Mouse (Mus musculus) thymus, adult 18-20 months (tissue): ENCODE results near the gene Rheb.
"Not testable (repeated sequence)": the region's sequence is repeated elsewhere in the genome, so short reads cannot be mapped to it uniquely, and the experiment has no call there.

Experiments used
- DNase-seq, 2 experiments: peaks; one replicate each; pipeline ENCODE4 v3.0.0; 2022; ENCODE audit warnings: mixed read lengths in 2 of 2

The Rheb gene

DNA sequence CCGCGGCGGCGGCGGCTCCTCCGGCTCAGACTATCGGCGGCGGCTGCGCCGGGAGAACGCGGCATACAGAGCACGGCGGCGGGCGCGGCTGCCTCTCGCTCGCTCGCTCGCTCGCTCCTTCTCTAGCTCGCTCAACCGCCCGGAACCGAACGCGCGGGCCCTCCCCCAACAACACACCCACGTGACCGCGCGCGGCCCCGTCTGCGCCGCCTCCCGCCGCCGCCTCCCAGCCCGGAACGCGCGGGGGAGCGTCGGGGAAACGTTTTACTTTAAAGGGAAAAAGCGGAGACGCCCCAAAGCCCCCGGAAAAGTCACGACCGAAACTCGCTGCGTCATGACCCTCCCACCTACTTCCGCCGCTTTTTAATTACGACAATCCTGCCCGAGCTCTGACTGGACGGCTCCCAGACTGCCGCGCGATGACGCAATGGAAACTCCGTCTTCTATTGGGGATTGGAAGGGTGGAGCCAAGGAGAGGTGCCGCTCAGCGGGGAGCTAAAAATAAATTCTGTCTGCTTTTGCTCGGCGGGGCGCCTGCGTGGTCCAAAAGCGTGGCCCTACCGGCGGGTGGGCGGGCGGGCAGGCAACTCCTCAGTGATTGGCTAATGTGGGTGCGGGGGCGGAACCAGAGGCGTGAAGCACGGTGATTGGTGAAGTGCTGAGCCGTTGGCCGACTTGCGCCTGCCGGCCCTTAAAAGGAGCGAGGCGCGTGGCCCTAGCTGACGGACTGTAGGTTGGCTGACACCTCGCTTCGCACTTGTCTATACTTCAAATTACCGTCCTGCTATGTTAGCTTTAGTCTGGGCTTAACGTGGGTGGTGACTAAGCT, at the start of gene Rheb:
Gene Rheb, minus strand, starts transcription at position 351 of the 829 bp plus-strand sequence.
- peak; percentile 98 to 99 for DNase-seq

DNA sequence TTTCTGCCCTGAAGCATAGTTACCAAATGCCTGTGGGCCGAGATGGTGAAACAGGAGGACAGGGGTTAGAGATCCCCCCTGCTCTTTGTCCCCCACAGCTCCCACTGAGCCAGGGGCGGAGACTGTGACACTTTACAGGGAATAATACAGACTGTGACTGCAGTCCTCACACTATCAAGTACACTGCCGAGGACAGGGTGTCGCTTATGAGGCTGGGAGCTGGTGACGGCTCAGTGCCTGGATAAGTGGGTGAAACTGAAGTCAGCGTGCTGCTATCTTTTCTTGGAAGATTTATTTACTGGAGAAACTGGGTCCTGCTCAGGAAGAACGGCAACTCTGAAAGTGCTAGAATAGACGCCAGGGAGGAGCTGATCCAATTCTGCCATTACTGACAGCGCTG, 47.4 kb upstream of the Rheb start:
- DNase-seq, result no peak

DNA sequence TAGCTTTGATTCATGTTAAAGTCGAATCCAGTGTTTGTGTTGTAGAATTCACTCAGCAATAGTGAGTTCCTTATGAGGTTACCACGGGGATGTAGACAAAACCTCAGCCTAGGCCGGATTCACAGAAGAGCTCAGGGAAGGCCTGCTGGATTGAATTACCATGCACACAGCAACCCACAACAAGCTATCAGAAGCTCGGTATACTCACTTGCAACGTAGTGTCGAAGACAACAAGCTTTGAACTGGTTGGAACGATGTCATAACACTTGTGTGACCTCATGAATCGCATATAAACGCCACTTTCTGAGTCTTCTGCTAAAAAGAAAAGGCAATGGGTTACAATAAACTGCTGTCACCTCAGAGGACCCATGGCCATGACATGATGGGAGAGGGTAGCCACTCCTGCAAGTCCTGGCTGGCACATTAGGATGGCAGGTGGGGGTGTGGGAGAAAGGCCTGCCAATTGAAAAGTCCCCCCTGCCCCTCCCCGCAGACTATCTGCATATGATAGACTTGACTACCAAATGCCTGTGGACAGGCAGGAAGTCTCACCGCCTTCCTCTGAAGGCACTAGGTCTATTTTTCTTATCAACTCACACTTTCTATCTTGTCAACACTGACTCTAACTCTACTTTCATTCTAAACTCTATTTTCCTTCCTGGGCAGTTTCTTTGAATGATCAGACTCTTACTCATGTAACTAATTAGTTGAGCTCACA, 46.6 kb upstream of the Rheb start:
- DNase-seq, result no peak

DNA sequence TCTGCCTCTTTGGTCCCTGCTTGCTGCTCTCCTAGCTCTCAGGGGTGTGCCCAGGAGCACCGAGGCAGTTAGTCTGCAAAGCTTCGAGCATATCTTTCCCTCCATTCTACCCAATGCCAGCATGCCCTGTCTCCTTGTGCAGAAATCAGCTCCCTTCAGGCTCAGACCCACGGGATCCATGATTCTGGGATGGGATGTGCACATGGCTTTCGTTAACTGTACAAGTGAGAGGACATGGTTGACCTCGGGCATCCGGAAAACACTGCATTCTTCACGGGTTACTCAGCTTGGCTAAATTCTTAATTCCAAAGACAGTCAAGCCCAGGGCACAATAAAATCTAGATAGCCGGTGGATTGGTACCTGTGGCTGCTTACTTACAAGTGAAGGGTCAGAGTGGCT, 44.8 kb upstream of the Rheb start:
- no peak for DNase-seq

DNA sequence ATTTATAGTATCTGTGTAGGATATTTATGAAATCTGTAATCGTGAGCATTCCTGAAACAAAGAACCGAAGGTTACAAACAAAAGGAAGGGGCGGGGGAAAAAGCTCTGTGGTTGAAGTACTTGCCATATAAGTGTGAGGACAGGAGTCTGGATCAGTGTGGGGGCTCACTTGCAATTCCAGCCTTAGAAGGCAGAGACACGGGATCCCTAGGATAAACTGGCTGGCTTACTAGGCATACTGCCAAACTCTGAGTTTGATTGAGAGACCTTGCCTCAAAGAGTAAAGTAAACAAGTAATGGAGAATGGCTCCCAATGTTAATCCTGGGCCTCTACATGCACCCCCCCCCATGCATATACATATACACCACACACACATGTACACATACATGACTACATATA, 36.3 kb upstream of the Rheb start:
- DNase-seq, result no peak

DNA sequence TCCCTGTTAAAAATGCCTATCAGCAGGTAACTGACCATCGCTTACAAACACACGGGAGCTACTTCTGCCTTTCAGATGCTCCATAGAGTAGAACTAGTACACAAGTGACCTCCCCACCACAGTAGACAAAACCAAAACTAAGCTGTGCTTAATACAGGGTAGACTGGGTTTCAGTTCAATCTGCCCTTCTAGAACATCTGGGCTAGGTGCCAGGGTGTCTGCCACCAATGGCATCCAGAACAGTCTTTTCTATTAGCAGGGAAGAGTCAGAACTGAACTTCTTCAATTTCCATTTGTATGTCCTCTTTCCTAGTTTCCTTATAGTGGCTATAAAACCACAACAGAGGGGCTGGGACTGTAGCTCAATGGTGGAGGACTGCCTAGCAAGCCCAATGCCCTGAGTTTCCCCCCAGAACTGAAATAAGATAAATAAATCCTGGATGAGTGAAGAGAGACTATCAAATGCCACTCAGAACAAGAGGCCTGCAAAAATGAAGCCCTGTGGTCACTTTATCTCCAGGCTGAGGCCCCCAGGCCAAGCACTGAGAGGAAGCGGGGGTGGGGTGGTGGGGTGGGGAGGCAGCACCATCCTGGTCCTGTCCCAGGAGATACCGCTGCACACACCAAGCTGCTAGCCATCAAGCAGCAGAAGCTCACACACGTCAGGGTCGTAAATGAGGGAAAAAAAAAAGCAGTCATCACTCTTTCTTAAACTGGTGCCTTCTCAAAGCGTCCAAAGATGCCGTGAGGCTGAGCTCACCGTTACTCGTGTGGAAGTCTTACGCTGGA, 35.6 kb upstream of the Rheb start:
- DNase-seq, result no peak

DNA sequence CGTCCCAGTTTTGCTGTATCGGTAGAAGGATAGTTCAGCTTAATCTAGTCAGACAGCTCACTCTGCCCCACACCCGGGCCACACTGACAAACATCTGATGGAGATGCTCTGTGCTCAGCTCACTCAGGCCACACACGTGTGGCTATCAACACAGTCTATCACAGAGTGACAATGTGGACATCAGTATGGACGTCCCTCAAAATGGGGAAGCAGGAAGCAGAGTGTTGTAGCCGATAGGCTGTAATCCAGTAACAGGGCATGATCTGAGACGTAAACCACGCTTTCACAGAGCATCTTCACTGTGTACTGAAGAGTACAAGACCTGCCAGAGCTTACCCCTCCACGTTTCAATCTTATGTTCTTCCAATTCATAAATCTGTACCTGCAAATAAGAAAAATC, 34.2 kb upstream of the Rheb start:
- DNase-seq, result no peak

DNA sequence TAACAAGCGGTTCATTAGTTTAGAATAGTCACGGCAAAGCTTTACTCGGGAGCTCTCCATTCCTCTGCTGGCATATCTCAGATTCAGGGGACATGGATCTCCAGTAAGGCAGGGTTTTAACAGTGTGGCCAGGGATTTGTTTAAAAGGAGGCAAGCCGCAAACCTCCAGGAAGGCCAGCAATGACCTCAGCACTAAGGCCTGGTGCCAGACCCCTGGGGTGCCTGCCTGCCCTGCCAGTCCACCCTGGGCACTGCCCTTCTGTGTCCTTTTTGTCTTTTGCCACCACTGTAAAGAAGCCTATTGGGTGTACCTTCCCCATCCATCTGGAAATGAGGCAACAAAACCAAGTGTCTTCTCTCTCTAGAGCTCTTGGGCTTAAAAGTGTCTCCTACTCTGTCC, 31.7 kb upstream of the Rheb start:
- no peak for DNase-seq

DNA sequence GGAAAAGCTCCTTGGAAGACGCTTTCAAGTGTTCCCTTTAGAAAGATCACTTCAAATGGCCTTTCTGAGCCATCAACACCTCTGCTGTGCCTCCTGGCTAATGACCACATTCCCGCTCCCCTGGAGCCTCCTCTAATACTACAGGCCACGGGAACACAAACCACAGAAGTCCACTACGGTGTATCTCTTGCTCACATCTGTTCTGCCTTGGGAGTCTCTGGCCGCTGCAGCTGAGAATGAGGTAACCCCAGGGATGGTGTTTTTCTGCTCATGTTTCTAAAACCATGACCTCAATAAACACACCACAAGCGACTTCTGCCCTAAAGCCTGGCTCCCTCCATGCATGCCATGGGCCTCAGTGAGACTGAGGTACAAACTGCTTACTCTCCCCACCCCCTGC, 30.8 kb upstream of the Rheb start:
- no peak for DNase-seq

DNA sequence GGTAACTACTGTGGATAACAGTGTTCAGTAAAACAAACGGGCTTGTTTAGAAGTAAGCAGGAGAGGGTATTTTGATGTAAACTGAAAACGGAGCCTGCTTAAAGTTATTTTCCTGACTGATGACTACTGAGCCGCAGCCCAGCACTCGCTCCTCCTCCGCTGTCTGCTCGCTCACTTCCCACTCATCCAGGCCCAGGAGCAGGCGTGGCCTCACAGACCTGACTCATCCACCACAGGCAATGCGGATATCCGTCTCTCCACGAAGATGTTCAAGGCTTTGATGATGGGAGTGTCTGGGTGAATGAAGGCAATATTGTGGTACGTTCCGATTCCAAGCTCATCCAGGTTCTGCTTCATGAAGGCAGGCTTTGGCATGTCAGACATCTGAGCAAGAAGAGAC, 28.9 kb upstream of the Rheb start:
- DNase-seq, result no peak

DNA sequence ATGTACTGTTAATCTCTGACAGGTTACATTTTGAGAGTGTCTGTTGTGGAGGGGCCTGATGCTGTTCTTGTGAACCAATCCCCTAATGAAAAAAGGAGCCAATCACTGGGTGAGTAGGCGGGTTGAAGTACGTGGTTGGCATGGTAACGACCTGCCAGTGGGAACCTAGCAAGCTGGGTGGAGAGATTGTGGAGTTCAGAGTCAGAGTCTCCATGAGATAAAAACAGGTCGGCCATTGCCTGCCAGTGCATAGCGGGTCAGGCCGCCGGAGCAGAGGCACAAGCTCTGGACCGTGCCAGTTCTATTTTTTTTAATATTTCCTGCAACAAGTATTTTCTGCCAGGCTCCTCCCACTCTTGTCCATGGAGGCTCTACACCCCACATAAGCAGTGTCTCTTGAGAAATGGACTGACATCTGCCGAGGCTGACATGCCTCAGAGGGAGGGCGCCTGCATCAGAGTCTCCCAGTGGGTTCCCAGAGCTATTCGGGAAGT, 27.4 kb upstream of the Rheb start:
- DNase-seq, result no peak

DNA sequence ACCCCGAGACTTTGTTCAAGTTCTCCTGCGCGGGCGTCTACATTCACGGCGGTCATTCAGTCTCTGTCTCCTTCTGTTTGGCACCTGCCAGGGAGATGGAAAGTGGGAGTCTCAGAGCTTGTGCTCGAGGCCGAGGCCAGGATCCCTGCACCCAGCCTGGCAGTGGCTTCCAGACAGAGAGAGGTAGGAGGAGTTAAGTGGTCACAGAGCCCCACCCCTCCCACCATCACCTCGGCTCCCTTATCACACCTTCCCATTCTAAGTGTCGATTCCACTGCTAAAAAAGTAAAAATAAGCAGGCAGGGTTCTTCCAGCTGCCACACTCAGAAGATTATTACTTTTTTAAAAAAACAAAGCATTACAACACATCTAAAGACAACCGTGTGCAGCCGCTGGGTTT, 21.4 kb upstream of the Rheb start:
- no peak for DNase-seq

DNA sequence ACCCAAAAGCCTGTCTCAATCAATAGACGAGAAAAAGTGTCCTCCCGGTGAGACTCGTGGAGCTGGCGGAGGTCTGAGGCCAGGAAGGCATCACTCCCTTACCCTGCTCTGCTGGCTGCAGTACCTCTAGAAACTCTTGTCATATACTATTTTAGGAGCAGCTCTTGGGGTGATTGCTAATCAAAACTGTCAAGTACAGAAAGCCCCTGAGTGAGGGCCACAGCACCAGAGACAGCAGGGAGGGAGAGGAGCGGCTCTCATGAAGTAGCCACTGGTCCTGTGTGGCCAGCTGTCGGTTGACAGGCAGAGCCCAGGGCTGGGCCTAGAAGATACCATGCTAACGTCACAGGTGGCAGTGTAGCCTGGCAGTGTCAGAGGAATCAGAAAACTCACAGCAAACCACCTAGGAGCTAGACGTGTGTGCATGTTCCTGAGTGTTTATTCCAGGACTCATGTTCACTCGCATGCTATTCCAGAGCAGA, 19.1 kb upstream of the Rheb start:
- DNase-seq, result no peak

DNA sequence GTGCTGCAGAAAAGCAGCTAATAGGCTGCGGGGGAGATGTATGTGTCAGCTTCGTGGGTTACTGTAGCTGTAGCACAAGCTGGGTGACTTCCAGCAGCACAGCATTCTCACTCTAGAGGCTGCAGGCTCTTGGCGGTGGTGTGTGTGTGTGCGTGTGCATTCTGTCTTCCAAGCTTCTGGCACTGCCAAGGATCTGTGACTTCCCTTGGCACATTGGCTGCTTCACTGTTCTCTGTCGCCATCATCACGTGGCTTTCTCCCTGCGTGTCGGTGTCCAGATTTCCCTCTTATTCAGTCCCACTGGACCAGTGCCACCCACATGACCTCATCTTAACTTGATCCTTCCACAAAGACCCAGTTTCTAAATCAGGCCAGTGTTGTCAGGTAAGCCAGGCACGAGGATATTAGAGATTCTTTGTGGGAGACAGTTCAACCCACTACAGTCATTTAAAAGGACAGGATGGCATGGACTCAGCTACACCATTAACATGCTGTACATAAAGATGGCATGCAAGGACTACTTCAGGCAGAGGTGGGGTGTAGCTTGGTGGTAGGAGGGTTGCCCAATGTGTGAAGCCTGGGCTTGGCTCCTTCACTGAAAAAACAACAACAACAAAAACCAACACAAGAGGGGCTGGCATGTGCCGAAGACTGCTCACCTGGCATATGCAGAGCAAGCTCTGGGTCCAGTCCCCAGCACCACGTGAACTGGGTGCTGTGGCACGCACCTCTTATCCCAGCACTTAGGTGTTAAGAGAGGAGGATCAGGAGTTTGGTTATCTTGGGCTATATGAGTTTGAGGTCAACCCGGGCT, 18.4 kb upstream of the Rheb start:
- DNase-seq, result no peak

DNA sequence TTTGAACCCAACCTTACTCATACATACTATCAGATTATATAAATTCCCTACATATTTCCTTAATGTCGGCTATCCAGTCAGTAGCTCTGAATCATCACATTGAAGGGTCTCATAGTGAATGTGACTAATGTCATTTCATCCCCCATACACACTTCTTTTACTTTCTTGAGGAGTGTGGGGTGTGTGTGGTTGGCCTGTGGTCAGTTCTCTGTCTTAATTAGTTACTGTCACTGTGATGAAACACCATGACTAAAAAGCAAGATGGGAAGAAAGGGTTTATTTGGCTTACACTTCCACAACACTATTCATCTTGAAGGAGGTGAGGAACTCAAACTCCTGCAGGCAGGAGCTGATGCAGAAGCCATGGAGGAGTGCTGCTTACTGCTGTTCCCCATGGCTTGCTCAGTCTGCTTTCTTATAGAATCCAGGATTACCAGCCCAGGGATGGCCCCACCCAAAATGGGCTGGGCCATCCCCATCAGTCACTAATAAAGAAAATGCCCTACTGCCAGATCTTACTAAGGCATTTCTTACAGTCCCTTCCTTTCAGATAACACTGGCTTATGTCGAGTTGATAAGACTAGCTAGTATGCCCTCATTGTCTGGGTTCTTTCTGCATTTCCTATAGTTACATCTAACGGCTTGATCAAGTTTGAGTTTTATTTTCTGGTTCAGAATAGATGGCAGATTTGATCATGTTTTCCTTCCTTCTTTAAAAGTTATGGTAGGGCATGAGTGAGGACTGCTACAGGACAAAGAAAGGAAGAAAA, 17.5 kb upstream of the Rheb start:
- DNase-seq, result no peak

DNA sequence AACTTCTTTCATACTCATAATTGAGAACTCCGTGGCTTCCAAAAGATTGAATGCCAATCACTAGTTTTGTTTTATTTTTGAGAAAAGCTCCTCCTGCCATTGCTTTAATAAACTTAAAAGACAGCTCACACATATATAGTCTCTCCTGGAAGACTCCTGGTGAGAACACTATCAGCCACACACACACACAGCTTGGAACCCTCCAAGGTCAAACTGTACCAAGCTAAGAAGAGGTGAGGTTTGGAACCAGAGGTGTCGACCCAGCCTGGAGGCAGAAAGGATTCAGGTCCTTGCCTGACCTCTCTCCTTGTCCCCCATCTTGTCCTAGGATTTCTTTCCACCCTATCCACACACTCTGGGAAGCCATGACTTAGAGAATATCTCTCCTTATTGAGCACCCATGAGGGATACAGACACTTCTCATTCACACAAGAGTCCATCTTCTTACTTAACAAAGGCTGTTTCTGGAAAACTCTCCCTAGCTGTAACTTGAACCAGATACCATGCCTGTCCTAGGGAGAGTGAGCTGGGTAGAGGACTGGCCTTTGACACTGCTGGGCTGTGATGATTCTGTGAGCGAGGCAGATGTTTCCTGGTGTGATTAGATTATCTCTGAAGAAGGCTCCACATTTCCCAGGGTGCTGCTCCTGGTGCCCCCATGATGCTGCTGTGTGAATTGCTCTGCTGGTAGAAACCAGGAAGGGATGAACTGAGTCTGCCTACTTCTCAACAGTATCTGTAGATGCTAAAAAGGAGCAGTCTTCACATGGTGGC, 12.6 kb upstream of the Rheb start:
- DNase-seq, result no peak

DNA sequence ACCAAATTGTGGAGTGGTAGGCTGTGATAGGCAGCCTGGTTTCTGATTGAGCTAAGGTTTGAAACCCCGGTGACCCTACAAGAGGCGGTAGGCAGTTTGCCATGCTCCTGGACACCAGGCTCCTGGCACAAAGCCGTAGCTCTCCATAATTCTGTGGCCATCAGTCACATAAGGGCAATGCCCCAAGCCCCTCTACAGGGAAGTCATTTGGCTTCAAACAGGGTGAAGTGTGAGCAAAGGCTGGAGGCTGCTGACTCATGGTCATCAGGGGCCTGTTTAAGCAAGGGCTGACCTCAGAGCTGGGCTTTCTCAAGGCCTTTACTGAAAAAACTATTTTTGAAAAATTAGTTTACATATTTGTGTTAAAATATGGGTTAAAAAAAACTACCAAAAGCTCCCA, 11.8 kb upstream of the Rheb start:
- no peak for DNase-seq

DNA sequence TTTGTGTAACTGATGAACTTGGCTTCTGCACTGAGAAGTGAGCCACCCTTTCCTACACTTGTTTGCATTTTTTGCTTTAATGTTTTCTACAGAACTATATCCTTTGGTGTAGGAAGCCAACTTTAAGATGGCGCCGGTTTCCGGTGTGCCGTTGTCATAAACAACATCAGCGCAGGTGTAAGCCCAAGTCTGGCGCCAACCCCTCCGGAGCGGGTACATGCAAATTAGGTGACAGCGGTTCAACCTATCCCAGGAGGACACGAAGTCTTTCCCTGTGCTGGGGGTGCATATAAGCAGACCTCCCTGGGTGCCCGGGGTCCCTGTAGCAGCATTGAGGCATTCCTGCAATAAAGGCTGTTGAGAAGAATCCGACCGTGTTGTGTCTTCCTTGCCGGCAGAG, 5.8 kb upstream of the Rheb start:
- not testable (repeated sequence) for DNase-seq

DNA sequence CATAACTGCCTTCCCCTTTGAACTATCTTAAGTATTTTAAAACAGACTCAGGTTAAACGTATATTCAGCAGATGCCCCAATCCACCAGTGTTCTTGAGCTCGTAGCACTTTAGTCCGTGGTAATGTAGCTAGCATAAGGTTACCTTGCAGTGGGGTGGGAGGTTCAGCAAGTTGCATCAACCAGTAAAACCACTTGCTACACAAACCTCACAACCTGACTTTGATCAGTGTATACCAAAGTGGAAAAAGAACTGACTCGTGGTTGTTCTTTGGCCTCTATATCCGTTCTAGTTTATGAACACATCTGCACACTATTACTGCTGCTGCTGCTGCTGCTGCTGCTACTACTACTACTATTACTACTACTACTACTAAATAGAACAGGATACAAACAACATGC, 1.4 kb upstream of the Rheb start:
- peak in 1 of 2 experiments; percentile 15 for DNase-seq

DNA sequence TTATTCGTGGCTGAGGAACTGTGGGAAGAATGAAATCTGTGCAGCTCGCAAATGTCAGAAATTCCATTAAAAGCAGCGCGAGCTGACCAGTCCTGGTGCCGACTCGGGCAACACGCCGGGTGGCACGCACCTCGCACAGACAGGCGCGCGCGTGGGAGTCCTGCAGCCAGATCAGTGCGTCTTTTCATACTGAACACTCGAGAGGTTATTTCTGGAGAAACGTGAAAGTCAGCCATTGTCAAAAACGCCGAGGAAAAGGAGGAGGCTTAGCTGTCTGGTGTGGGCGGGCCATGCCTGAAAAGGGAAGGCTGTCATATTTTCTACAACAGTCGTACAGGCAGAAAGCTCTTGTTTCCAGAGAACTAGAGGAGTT, 665 bp upstream of the Rheb start:
- DNase-seq, result peak in 1 of 2 experiments; percentile 36
